Mouse (Mus musculus) kidney, adult 2 months (tissue): ENCODE data around the gene Arhgef7.

Source experiments
- CTCF ChIP-seq: fragments of 200-500 bp; conservative IDR thresholded peaks from 2 replicates; pipeline ENCODE4 v1.5.1; 2011; ENCODE audit warnings: low read depth, mild to moderate bottlenecking, control low read depth, low read length, moderate library complexity, mixed read lengths; ENCODE audit not compliant: insufficient read depth, insufficient read length
- POLR2A ChIP-seq: fragments of 200-500 bp; IDR thresholded peaks from one replicate; pipeline ENCODE4 v1.6.1; 2011; ENCODE audit warnings: low read depth, low read length, control low read depth

DNA sequence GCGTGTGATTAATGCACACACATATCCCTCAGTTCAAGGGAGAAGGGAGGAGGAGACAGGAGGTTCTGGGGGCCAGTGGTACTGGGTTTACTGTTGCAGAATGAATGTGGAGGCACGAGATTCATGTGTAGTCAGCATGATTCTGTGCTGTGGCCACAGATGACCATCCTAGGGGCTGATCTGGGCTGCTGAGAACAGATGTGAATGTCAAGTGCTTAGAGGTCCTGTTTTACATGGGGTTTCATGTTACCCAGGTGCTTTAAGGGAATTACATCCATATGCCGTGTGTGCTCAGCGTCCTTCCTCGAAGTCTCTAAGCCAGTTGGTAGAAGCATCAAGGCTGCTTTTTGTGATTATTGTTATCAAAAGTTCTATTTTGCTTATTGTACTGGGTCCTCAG is 61.6 kb downstream of the Arhgef7 start:
- no peak for TF ChIP-seq CTCF
- no peak for TF ChIP-seq POLR2A
